Mouse (Mus musculus): Measurements from ENCODE around the gene Tcp10a. TPM values are rescaled to one million over a fixed set of nuclear protein-coding genes. Genes with fewer than 3 reads are reported as not detected.
"Not testable (repeated sequence)": the region's sequence is repeated elsewhere in the genome, so short reads cannot be mapped to it uniquely, and the experiment has no call there.

The Tcp10a gene
- polyA plus RNA-seq, 1 experiment from 2014 or later = not detected

DNA sequence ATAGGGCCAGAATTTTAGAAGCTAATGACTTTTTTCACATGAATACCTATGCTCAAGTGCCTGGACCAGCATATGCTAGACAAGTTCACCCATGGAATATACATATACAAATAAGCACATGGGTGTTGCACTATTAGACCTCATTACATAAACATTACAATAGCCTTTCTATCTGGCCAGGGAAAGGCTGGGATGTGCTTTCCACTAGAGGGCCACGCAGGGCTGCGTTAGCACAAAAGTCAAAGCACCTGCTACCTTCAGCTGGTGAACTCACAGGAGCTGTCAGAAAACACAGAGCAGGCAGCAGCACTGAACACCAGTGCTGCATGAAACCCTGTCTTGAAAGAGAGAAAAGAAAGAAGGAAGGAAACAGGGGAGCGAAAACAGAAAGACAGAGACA lies 53.5 kb downstream of the Tcp10a start:
- H3K9me3 ChIP-seq; H3K4me2 ChIP-seq; H3K9ac ChIP-seq; H3K4me3 ChIP-seq (replicated peaks); H3K27ac ChIP-seq; H3K4me1 ChIP-seq; H3K27me3 ChIP-seq; H3K36me3 ChIP-seq (replicated peaks): not testable (repeated sequence)
- 27% methylated on average over 2 of the region's 3 CpGs for WGBS
- ATAC-seq (ENCODE audit: low FRiP score) = 0 out of 2 replicates have a peak, but pooled peaks have one; percentile 11

GRCm38 (mm10) chr17:7382711-7383110 lies 58.3 kb downstream of the Tcp10a start:
- not testable (repeated sequence) for H3K36me3 ChIP-seq (replicated peaks); H3K4me2 ChIP-seq; H3K9me3 ChIP-seq; H3K4me3 ChIP-seq (replicated peaks); H3K27ac ChIP-seq; H3K4me1 ChIP-seq; ATAC-seq (ENCODE audit: low FRiP score); H3K27me3 ChIP-seq; H3K9ac ChIP-seq
- WGBS = 83% methylated on average over 1 of the region's 3 CpGs

DNA sequence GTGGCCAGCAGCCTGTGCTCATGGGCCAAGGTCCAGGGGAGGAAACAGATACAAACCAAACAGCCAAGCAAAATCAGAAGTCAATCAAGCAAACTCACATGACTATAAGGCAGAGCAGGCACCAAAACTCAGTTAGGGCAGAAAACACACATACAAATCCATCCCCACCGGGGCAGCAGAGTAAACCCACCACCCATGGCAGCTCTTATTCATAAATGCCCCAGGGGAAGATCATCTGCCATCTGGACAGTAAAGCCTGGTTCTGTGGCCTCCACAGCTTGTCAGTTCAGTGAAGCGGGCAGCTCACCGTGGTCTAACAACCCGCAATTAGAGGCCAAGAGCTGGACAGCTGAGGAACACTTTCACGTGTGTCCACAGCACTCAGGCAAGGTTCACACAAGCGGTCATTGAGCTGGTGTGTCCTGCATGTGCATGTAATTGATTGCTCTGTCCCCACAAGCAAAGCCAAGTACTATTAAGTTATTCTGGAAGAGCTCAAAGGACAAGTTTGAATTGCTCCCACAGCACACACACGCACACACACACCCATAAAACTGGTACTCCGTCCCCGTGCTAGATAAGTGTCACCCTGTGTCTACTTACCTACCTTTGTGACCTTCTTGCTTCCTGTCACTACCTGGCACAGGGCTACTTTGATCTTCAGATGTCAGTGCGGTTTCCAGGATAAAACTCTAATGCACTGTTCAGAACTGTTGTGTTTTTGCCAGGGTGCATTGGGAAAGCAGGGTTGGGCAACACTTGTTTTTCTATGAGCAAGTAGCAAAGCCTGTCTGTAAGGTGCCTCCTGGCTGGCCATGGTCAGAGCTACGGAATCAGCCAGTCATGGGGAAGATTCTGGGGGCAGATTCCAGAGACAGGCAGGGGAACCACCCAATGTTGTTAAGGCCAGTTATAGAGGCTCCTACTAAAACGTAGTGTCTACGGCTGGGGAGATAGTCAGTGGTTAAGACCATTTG lies 59.0 kb downstream of the Tcp10a start:
- H3K9me3 ChIP-seq; H3K9ac ChIP-seq; H3K27ac ChIP-seq; H3K36me3 ChIP-seq (replicated peaks); ATAC-seq (ENCODE audit: low FRiP score); H3K4me3 ChIP-seq (replicated peaks); H3K4me2 ChIP-seq; H3K4me1 ChIP-seq; H3K27me3 ChIP-seq: not testable (repeated sequence)
- 93% methylated on average over 12 of the region's 13 CpGs for whole genome bisulfite sequencing

DNA sequence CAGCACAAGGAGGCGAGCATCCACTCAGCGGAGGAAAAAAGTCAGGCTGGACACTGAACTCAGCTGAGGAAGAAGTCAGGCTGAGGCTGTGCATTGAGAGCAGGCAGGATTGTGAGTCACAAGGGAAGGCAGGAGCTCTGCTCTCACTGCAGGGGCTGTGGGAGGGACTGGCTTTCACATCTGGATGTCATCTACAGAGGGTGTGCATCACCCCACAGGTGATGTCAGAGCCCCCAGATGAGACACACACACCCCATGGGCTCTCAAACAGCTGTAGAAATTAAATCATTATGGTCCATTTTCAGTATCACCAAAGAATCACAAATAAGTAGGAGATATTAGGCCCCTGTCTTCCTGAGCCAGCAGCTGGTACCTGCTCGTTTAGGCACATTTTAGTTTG lies 60.9 kb downstream of the Tcp10a start, which contains the start of gene Unc93a2:
Gene Unc93a2 (minus strand): TSS at position 101 of the 400 bp plus-strand sequence.
- H3K27ac ChIP-seq; H3K4me2 ChIP-seq; H3K27me3 ChIP-seq; H3K9ac ChIP-seq; H3K36me3 ChIP-seq (replicated peaks); H3K4me1 ChIP-seq; ATAC-seq (ENCODE audit: low FRiP score); H3K4me3 ChIP-seq (replicated peaks); H3K9me3 ChIP-seq: not testable (repeated sequence)
- WGBS = 81% methylated on average over 3 of the region's 3 CpGs

DNA sequence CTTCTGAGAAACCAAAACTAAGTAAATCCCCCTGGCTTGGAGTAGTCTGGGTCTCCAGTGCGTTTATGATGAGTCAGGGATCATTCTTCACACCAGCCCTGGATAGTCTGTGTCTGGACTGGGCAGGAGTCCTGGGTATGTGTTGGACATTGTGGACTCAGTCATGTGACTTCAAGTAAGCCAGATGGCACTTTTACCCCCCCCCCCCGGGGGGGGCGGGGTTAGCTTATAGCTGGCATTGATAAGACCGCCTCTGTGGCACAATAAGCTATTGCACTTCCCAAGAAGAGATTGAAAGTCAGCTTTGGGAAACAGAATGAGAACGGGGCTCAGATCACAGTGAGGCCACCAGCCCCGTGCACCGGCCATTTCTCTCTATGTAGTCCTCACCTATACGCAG lies 61.6 kb downstream of the Tcp10a start:
- 67% methylated on average over 8 of the region's 8 CpGs for WGBS
- not testable (repeated sequence) for H3K36me3 ChIP-seq (replicated peaks); H3K4me3 ChIP-seq (replicated peaks); H3K9me3 ChIP-seq; H3K27ac ChIP-seq; H3K9ac ChIP-seq; H3K27me3 ChIP-seq; H3K4me2 ChIP-seq; H3K4me1 ChIP-seq; ATAC-seq (ENCODE audit: low FRiP score)

DNA sequence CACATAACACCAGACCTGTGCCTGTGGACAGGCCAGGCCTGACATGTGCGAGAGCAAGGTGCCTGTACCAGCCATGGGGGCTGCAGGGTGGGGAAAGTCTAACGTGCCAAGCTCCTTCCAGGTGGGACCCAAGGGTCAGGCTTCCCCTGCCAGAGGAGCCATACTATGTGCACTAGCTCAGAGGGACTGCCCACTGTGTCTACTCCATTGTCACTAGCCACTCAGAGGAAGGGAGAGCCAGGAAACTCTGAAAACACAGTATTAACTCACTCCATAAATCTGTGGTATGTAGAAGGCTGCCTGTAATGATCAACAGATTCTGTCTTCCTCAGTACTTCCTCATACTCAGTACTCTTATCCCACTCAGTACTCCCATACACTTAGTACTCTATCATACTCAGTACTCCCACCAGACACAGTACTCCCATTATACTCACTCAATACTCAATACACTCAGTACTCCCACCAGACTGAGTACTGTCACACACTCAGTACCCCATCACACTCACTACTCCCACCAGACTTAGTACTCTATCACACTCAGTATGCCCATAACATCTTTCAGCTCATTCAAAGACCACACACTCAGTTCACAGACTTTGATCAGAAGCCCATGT lies 64.0 kb downstream of the Tcp10a start:
- not testable (repeated sequence) for H3K36me3 ChIP-seq (replicated peaks); H3K9me3 ChIP-seq; H3K4me1 ChIP-seq; H3K4me2 ChIP-seq; ATAC-seq (ENCODE audit: low FRiP score); H3K27me3 ChIP-seq; H3K9ac ChIP-seq; H3K27ac ChIP-seq; H3K4me3 ChIP-seq (replicated peaks)
- no CpG with 5 or more reads among the region's 2 CpGs for WGBS

GRCm38 (mm10) chr17:7388958-7389356 lies 64.5 kb downstream of the Tcp10a start:
- not testable (repeated sequence) for ATAC-seq (ENCODE audit: low FRiP score); H3K4me3 ChIP-seq (replicated peaks); H3K27me3 ChIP-seq; H3K36me3 ChIP-seq (replicated peaks); H3K9me3 ChIP-seq; H3K27ac ChIP-seq; H3K4me1 ChIP-seq; H3K9ac ChIP-seq; H3K4me2 ChIP-seq
- WGBS = 76% methylated on average over 8 of the region's 8 CpGs

DNA sequence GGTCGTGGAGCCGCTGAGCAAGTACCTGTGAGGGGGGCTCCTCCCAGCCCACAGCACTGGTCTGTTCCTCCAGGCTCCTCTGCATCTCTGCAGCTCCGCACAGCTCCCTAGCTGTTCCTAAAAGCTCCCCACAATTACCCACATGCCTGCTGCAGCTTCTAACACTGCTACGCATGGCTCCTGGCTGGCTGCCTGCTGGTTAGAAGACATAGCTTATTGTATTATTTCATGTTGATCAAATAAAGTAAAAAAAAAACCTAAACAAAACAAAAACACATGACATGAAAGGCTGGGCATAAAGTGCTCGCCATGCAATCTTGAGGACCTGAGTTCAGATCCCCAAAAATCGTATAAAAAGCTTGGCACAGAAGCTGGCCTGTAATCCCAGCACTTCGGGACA lies 65.5 kb downstream of the Tcp10a start:
- not testable (repeated sequence) for H3K9ac ChIP-seq; H3K27me3 ChIP-seq; H3K4me3 ChIP-seq (replicated peaks); H3K36me3 ChIP-seq (replicated peaks); H3K9me3 ChIP-seq; H3K27ac ChIP-seq; H3K4me1 ChIP-seq; ATAC-seq (ENCODE audit: low FRiP score); H3K4me2 ChIP-seq
- WGBS = 78% methylated on average over 7 of the region's 7 CpGs

DNA sequence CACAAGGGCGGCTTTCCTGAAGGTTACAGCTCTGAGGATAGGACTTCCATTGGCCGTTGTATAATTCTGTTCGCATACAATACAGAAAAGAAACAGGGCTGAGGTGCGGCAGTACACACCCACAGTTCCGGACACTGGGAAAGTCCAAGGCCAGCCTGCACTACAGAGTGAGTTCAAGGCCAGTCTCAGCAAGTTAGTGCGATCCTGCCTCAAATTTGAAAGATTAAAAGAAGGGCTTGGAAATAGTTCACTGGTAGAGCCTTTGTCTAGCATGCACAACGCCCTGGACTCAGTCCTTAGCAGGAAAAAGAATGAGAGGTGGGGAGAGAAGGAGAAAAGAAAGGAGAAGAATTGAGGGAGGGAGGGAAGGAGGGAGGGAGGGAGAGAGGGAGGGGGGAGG lies 70.7 kb downstream of the Tcp10a start:
- ATAC-seq (ENCODE audit: low FRiP score); H3K4me2 ChIP-seq; H3K4me3 ChIP-seq (replicated peaks); H3K4me1 ChIP-seq; H3K9me3 ChIP-seq; H3K27me3 ChIP-seq; H3K36me3 ChIP-seq (replicated peaks); H3K9ac ChIP-seq; H3K27ac ChIP-seq: not testable (repeated sequence)
- WGBS = 84% methylated on average over 7 of the region's 7 CpGs

Other genes with a start within 250 kb of the Tcp10a start
- 23.6 and 27.2 TPM in 2 replicates for gene Rps6ka2, start 154.5 kb upstream of the Tcp10a start, polyA plus RNA-seq (2016; fragmentation: Nextera tagmentation; extraction: Ambion mirVana)
- gene Ttll2, start 28.1 kb downstream of the Tcp10a start, polyA plus RNA-seq (2016; fragmentation: Nextera tagmentation; extraction: Ambion mirVana) = not detected in 2 replicates
- not detected in 2 replicates for gene Gm49630, start 47.3 kb downstream of the Tcp10a start, polyA plus RNA-seq (2016; fragmentation: Nextera tagmentation; extraction: Ambion mirVana)
- gene Unc93a2, start 60.8 kb downstream of the Tcp10a start, polyA plus RNA-seq (2016; fragmentation: Nextera tagmentation; extraction: Ambion mirVana) = not detected in 2 replicates